Comparison of ENCODE assay signal across 8 mouse cellular contexts in the genomic region with DNA sequence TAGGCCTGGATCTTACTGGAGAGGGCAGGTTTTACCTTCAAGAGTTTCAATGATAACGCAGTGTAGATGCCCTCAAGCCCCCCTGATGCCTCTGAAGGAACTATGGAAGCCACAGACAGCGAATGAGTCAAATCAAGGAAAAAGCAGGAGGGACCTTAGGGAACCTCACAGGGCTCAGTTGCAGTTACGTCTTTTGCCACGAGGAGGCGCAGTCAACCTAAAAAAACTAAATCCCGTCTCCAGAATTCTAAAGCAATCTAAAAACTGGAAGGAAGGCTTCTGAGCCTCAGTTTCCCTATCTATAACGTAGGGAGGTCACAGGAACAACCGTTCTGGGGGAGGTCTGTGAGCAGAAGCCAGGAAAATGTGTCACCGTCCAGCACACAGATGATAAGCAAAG. TPM values are rescaled to one million over a fixed set of nuclear protein-coding genes. Genes with fewer than 3 reads are reported as not detected.
A peak's percentile ranks its signal among the peaks of the same experiment; 100 is the strongest.
DNase-seq lines count a peak whose midpoint lies in the region; ATAC-seq and TF ChIP-seq lines count a peak whose summit lies in the region.

No protein-coding gene starts in this region.

- peak; percentile 73 for DNase-seq in CD4-positive, CD25-positive, alpha-beta regulatory T cell, adult 2 months (ENCODE audit: low read depth, low spot score)
- DNase-seq in liver, adult 2 months (ENCODE audit: extremely low read depth, low read depth, low spot score) = peak; percentile 39
- no peak for DNase-seq in liver, embryonic 11.5 days (ENCODE audit: low spot score)
- DNase-seq in adrenal gland, postnatal 36 days = peak; percentile 64 to 70
- peak; percentile 62 for DNase-seq in layer of hippocampus, postnatal 36 days
- peak; percentile 75 for DNase-seq in naive thymus-derived CD4-positive, alpha-beta T cell, adult 2 months (ENCODE audit: low read depth)

- H3K4me3 ChIP-seq in liver, adult 2 months (ENCODE audit: insufficient read depth, low read depth, low read length) = no peak overlapping the region
- no peak overlapping the region for H3K4me3 ChIP-seq in liver, embryonic 11.5 days (ENCODE audit: low read depth, low read length)

- H3K9ac ChIP-seq in liver, adult 2 months (ENCODE audit: low read depth, low read length) = no peak overlapping the region
- no peak overlapping the region for H3K9ac ChIP-seq in liver, embryonic 11.5 days (ENCODE audit: low read depth, low read length)

- no peak for ATAC-seq in CD4-positive, CD25-positive, alpha-beta regulatory T cell, adult 4 months
- no peak for ATAC-seq in liver, embryonic 11.5 days (replicated peaks; ENCODE audit: low FRiP score)
- ATAC-seq in erythroblast, adult 5-6 weeks (replicated peaks; ENCODE audit: low FRiP score, poor library complexity, severe bottlenecking) = peak; percentile 53

- no peak overlapping the region for H3K4me2 ChIP-seq in liver, embryonic 11.5 days

- H3K36me3 ChIP-seq in liver, adult 2 months (ENCODE audit: control insufficient read depth, insufficient read depth, low read length) = no peaks in the 10 kb centered on the region
- no peaks in the 10 kb centered on the region for H3K36me3 ChIP-seq in liver, embryonic 11.5 days (ENCODE audit: control insufficient read depth, insufficient read depth, low read length)

- TF ChIP-seq CTCF in liver, adult 2 months (IDR thresholded peaks at IDR 0.05; ENCODE audit: low read depth, low read length) = peak; percentile 68

- no peaks in the 10 kb centered on the region for H3K27me3 ChIP-seq in liver, adult 2 months (ENCODE audit: control insufficient read depth, insufficient read depth, low read length)
- peaks cover 21% of the 10 kb centered on the region for H3K27me3 ChIP-seq in liver, embryonic 11.5 days (replicated peaks; ENCODE audit: control insufficient read depth, insufficient read depth, low read length)

- TF ChIP-seq POLR2A in liver, adult 2 months (IDR thresholded peaks at IDR 0.05; ENCODE audit: extremely low read depth, insufficient read depth, low read length) = no peak

- H3K4me1 ChIP-seq in liver, adult 2 months (ENCODE audit: control insufficient read depth, insufficient read depth, low read length) = no peaks in the 10 kb centered on the region
- no peaks in the 10 kb centered on the region for H3K4me1 ChIP-seq in liver, embryonic 11.5 days (replicated peaks; ENCODE audit: control insufficient read depth, insufficient read depth, low read length)

- no peaks in the 10 kb centered on the region for H3K9me3 ChIP-seq in liver, embryonic 11.5 days (ENCODE audit: control insufficient read depth, low read length)

- WGBS in liver, adult 2 months = 13% methylated on average over 9 of the region's 9 CpGs
- 10% methylated on average over 9 of the region's 9 CpGs for WGBS in liver, embryonic 11.5 days

- no peak overlapping the region for H3K27ac ChIP-seq in liver, adult 2 months (replicated peaks; ENCODE audit: insufficient read depth, low read depth, low read length)
- no peak overlapping the region for H3K27ac ChIP-seq in liver, embryonic 11.5 days (ENCODE audit: low read depth, low read length)

- H3K79me2 ChIP-seq in liver, adult 2 months (ENCODE audit: control insufficient read depth, insufficient read depth, low read length) = no peaks in the 10 kb centered on the region

RNA-seq across cellular contexts. Expression of gene Cilp2, which starts 13.3 kb away (rescaled TPM):
- not detected for polyA plus RNA-seq in CD4-positive, CD25-positive, alpha-beta regulatory T cell, adult 4 months (2017; shearing (Covaris generic))
- total RNA-seq in liver, adult 2 months (2014; rRNA removed) = under 0.01 TPM in 1 of 2 replicates, not detected in the other
- polyA plus RNA-seq in liver, adult 2 months (2012; rRNA removed) = 0.01 and 0.05 TPM in 2 replicates
- 0.48 and 0.56 TPM in 2 replicates for polyA plus RNA-seq in liver, embryonic 11.5 days (2014; fragmentation: Nextera tagmentation; extraction: Ambion mirVana)
- under 1 TPM in 1 of 2 experiments, not detected in 1; 0.10 TPM for total RNA-seq in adrenal gland, postnatal 36 days (2021)
- total RNA-seq in erythroblast, adult 5-6 weeks (2015; ENCODE audit: low replicate concordance) = not detected in 2 replicates
- total RNA-seq in erythroblast, adult 5-6 weeks (2017; ENCODE audit: low replicate concordance) = not detected in 2 replicates
- total RNA-seq in layer of hippocampus, postnatal 36 days (2021) = under 1 TPM; 0.86 to 0.92 TPM

RNA-seq across cellular contexts. Expression of gene Tssk6, which starts 27.8 kb away (rescaled TPM):
- polyA plus RNA-seq in CD4-positive, CD25-positive, alpha-beta regulatory T cell, adult 4 months (2017; shearing (Covaris generic)) = under 1 TPM in 1 of 2 experiments, not detected in 1; 0.24 TPM
- total RNA-seq in liver, adult 2 months (2014; rRNA removed) = not detected in 2 replicates
- 0.09 TPM in 1 of 2 replicates, not detected in the other for polyA plus RNA-seq in liver, adult 2 months (2012; rRNA removed)
- polyA plus RNA-seq in liver, embryonic 11.5 days (2014; fragmentation: Nextera tagmentation; extraction: Ambion mirVana) = 4.5 and 5.2 TPM in 2 replicates
- under 1 TPM; 0.53 to 0.56 TPM for total RNA-seq in adrenal gland, postnatal 36 days (2021)
- not detected in 2 replicates for total RNA-seq in erythroblast, adult 5-6 weeks (2015; ENCODE audit: low replicate concordance)
- 0.28 and 0.94 TPM in 2 replicates for total RNA-seq in erythroblast, adult 5-6 weeks (2017; ENCODE audit: low replicate concordance)
- total RNA-seq in layer of hippocampus, postnatal 36 days (2021) = under 1 TPM in 1 of 2 experiments, not detected in 1; 0.76 TPM

RNA-seq across cellular contexts. Expression of gene Ndufa13, which starts 28.2 kb away (rescaled TPM):
- polyA plus RNA-seq in CD4-positive, CD25-positive, alpha-beta regulatory T cell, adult 4 months (2017; shearing (Covaris generic)) = 100 to 1,000 TPM; 184 to 253 TPM
- 132 and 141 TPM in 2 replicates for total RNA-seq in liver, adult 2 months (2014; rRNA removed)
- polyA plus RNA-seq in liver, adult 2 months (2012; rRNA removed) = 206 and 221 TPM in 2 replicates
- polyA plus RNA-seq in liver, embryonic 11.5 days (2014; fragmentation: Nextera tagmentation; extraction: Ambion mirVana) = 145 and 159 TPM in 2 replicates
- 100 to 1,000 TPM; 166 to 176 TPM for total RNA-seq in adrenal gland, postnatal 36 days (2021)
- 16.1 and 18.2 TPM in 2 replicates for total RNA-seq in erythroblast, adult 5-6 weeks (2015; ENCODE audit: low replicate concordance)
- total RNA-seq in erythroblast, adult 5-6 weeks (2017; ENCODE audit: low replicate concordance) = 27.2 and 32.9 TPM in 2 replicates
- total RNA-seq in layer of hippocampus, postnatal 36 days (2021) = 100 to 1,000 TPM; 154 to 159 TPM

RNA-seq across cellular contexts. Expression of gene Yjefn3, which starts 28.4 kb away (rescaled TPM):
- 1 to 10 TPM in 1 of 2 experiments, under 1 TPM in 1; 0.91 to 1.6 TPM for polyA plus RNA-seq in CD4-positive, CD25-positive, alpha-beta regulatory T cell, adult 4 months (2017; shearing (Covaris generic))
- total RNA-seq in liver, adult 2 months (2014; rRNA removed) = 0.20 and 0.83 TPM in 2 replicates
- polyA plus RNA-seq in liver, adult 2 months (2012; rRNA removed) = 1.4 and 2.0 TPM in 2 replicates
- 1.7 and 1.9 TPM in 2 replicates for polyA plus RNA-seq in liver, embryonic 11.5 days (2014; fragmentation: Nextera tagmentation; extraction: Ambion mirVana)
- 1 to 10 TPM; 1.9 to 2.7 TPM for total RNA-seq in adrenal gland, postnatal 36 days (2021)
- total RNA-seq in erythroblast, adult 5-6 weeks (2015; ENCODE audit: low replicate concordance) = not detected in 2 replicates
- total RNA-seq in erythroblast, adult 5-6 weeks (2017; ENCODE audit: low replicate concordance) = not detected in 2 replicates
- total RNA-seq in layer of hippocampus, postnatal 36 days (2021) = 10 to 100 TPM; 32.3 to 36.3 TPM

RNA-seq across cellular contexts. Expression of gene Pbx4, which starts 41.9 kb away (rescaled TPM):
- polyA plus RNA-seq in CD4-positive, CD25-positive, alpha-beta regulatory T cell, adult 4 months (2017; shearing (Covaris generic)) = 10 to 100 TPM; 10.2 to 17.1 TPM
- total RNA-seq in liver, adult 2 months (2014; rRNA removed) = 0.20 and 0.46 TPM in 2 replicates
- polyA plus RNA-seq in liver, adult 2 months (2012; rRNA removed) = 0.65 and 1.7 TPM in 2 replicates
- 5.6 and 6.3 TPM in 2 replicates for polyA plus RNA-seq in liver, embryonic 11.5 days (2014; fragmentation: Nextera tagmentation; extraction: Ambion mirVana)
- total RNA-seq in adrenal gland, postnatal 36 days (2021) = 1 to 10 TPM; 1.1 to 1.8 TPM
- 1.5 and 2.1 TPM in 2 replicates for total RNA-seq in erythroblast, adult 5-6 weeks (2015; ENCODE audit: low replicate concordance)
- total RNA-seq in erythroblast, adult 5-6 weeks (2017; ENCODE audit: low replicate concordance) = 2.8 TPM in 1 of 2 replicates, not detected in the other
- total RNA-seq in layer of hippocampus, postnatal 36 days (2021) = 10 to 100 TPM; 15.6 to 19.0 TPM
